Mouse (Mus musculus) lung, adult 2 months (tissue): ENCODE measurements at regions not wholly inside any gene's neighbourhood (a gene's known extent, or its start where the extent isn't known, plus 50 kb on each side); places are given as distances from the start of the nearest gene placed in this dataset.

ENCODE experiments used
- CTCF ChIP-seq: fragments of 200-500 bp; IDR thresholded peaks from 2 replicates; pipeline ENCODE4 v1.5.1; 2011; ENCODE audit warnings: mild to moderate bottlenecking, low read length, control low read depth; ENCODE audit not compliant: insufficient read depth
- POLR2A ChIP-seq: fragments of 200-500 bp; IDR thresholded peaks from 2 replicates; pipeline ENCODE4 v1.6.1; 2011; ENCODE audit warnings: low read depth, mild to moderate bottlenecking, control low read depth, low read length, borderline replicate concordance; ENCODE audit errors: extremely low read depth

GRCm38 (mm10) chr12:35736427-35736826, 189.0 kb upstream of the Agr3 start:
- TF ChIP-seq CTCF, result no peak
- no peak for TF ChIP-seq POLR2A
